Mouse (Mus musculus): ENCODE results near the gene Crocc2. TPM values are rescaled to one million over a fixed set of nuclear protein-coding genes. Genes with fewer than 3 reads are reported as not detected.
A peak's percentile ranks its signal among the peaks of the same experiment; 100 is the strongest.

Crocc2 gene
- polyA plus RNA-seq, 1 experiment from 2014 or later = 0.19 TPM

DNA sequence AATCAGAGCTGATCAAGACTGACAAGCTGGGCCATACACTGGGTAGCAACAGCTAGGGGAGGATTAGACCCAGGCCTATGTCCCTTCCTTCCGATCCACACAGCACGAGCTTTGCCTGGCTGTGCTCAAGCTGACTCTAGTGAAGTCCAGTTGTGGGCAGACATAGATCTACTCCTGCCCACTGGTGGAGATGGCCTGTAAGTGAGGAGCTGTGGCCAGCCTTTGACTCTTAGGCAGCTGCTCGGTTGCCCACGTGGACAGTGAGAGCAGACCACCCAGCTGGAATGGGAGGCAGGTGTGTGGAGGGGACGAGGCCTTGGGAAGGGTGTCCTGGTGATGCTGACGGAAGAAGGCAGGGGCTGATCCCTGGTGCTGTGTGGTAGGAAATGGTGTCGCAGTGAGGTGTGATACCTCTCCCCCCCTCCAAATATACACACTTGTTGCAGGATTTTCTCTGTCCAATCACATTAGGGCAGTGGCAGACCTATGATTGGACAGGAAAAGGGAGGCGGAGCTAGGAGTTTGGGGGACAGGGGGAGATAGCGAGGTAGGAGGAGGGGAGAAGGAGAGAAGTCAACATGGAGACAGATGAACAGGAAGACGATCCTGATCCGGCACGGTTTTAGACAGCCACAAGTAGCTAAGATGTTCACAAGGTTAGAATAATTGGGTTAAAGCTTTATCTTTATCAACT, 37.9 kb downstream of the Crocc2 start:
- no peak overlapping the region for H3K4me2 ChIP-seq (replicated peaks)
- H3K27ac ChIP-seq = no peak overlapping the region
- ATAC-seq (ENCODE audit: low FRiP score, low read depth) = no peak
- H3K27me3 ChIP-seq (replicated peaks) = no peaks in the 10 kb centered on the region
- no peak overlapping the region for H3K4me3 ChIP-seq
- 62% methylated on average over 12 of the region's 12 CpGs for WGBS
- H3K4me1 ChIP-seq = peaks cover 9% of the 10 kb centered on the region
- no peaks in the 10 kb centered on the region for H3K36me3 ChIP-seq
- no peak overlapping the region for H3K9ac ChIP-seq
- H3K9me3 ChIP-seq = no peaks in the 10 kb centered on the region

- 92% methylated on average over 4 of the region's 4 CpGs for WGBS
- H3K27ac ChIP-seq = no peak overlapping the region
These were observed 39.1 kb downstream of the Crocc2 start for GRCm38 (mm10) chr1:93207536-93208064.

GRCm38 (mm10) chr1:93210213-93210641, 41.7 kb downstream of the Crocc2 start:
- H3K4me3 ChIP-seq = no peak overlapping the region
- H3K27me3 ChIP-seq (replicated peaks) = no peaks in the 10 kb centered on the region
- no peak overlapping the region for H3K4me2 ChIP-seq (replicated peaks)
- WGBS = 50% methylated on average over 9 of the region's 9 CpGs
- H3K27ac ChIP-seq = no peak overlapping the region
- no peaks in the 10 kb centered on the region for H3K36me3 ChIP-seq
- no peaks in the 10 kb centered on the region for H3K9me3 ChIP-seq
- peak; percentile 68 for ATAC-seq (ENCODE audit: low FRiP score, low read depth)
- H3K4me1 ChIP-seq = peaks cover 17% of the 10 kb centered on the region
- no peak overlapping the region for H3K9ac ChIP-seq

More at GRCm38 (mm10) chr1:93207536-93208064, 39.1 kb downstream of the Crocc2 start:
- Histone ChIP-seq H3K4me1 (peaks cover 11% of the 10 kb centered on the region), H3K9ac (no peak overlapping the region), H3K36me3 (no peaks in the 10 kb centered on the region), H3K27me3 (replicated peaks) (no peaks in the 10 kb centered on the region), H3K9me3 (no peaks in the 10 kb centered on the region), H3K4me2 (replicated peaks) (no peak overlapping the region), H3K4me3 (no peak overlapping the region)
- no peak for ATAC-seq (ENCODE audit: low FRiP score, low read depth)

DNA sequence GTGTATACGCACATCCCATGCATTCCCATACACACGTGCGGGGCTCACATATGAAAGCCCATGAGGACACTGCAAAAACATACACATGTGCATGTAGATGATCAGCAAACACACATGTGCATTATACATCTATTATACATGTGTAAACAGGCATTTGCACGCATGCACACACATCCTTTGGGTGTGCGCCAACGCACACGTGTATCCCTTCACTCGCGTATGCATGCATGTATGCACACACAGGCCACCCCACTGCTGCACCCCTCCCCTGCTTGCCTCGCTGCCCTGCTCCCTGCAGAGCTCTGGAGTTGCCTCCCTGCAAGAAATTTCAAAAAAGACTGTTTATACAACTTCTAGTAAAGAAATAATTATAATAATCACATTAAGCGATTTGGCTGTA, 42.5 kb downstream of the Crocc2 start:
- WGBS = 84% methylated on average over 11 of the region's 11 CpGs
- no peak overlapping the region for H3K4me3 ChIP-seq
- no peak overlapping the region for H3K4me2 ChIP-seq (replicated peaks)
- H3K27ac ChIP-seq = no peak overlapping the region
- no peaks in the 10 kb centered on the region for H3K9me3 ChIP-seq
- ATAC-seq (ENCODE audit: low FRiP score, low read depth) = no peak
- H3K4me1 ChIP-seq = peaks cover 17% of the 10 kb centered on the region
- no peak overlapping the region for H3K9ac ChIP-seq
- H3K27me3 ChIP-seq (replicated peaks) = no peaks in the 10 kb centered on the region
- H3K36me3 ChIP-seq = no peaks in the 10 kb centered on the region

DNA sequence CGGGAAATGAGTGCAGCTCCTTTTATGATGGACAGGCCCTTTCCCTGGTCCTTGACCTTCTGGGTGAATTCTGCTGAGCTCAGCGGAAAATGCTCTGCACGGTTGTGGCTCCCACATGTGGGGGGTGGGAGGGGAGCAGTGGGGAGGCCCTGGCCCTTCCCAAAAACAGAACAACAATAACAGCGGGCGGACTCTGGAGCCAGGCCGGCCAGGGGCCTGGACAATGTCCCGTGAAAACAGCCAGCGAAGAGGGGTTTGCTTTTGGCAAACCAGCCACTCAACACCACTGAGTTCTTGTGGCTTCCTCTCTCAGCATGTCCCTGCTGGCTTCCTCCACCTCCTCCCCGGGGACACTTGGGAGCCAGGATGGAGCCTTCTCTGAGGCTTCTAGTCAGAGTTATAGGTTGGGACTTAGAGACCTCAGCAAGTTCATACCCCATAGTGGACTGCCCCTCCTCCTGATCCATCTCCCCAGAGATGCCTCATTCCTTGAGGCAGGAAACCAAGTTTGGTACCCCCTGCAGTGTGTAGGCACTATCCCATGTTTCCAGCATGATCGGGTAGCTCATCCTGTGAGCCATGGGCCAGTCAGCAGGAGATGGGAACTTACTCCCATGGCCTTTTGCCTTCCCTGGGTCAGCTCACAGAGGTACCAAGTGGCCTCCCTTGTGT, 43.2 kb downstream of the Crocc2 start:
- H3K4me2 ChIP-seq (replicated peaks) = no peak overlapping the region
- H3K4me3 ChIP-seq = no peak overlapping the region
- ATAC-seq (ENCODE audit: low FRiP score, low read depth) = no peak
- WGBS = 53% methylated on average over 10 of the region's 10 CpGs
- H3K27ac ChIP-seq = no peak overlapping the region
- H3K9ac ChIP-seq = no peak overlapping the region
- H3K36me3 ChIP-seq = no peaks in the 10 kb centered on the region
- H3K4me1 ChIP-seq = peaks cover 17% of the 10 kb centered on the region
- no peaks in the 10 kb centered on the region for H3K9me3 ChIP-seq
- H3K27me3 ChIP-seq (replicated peaks) = no peaks in the 10 kb centered on the region

- Histone ChIP-seq H3K4me2 (replicated peaks) (no peak overlapping the region), H3K4me3 (no peak overlapping the region), H3K9ac (no peak overlapping the region), H3K9me3 (no peaks in the 10 kb centered on the region), H3K27me3 (replicated peaks) (no peaks in the 10 kb centered on the region), H3K27ac (no peak overlapping the region), H3K4me1 (peaks cover 21% of the 10 kb centered on the region), H3K36me3 (no peaks in the 10 kb centered on the region)
- 83% methylated on average over 7 of the region's 7 CpGs for WGBS
- ATAC-seq (ENCODE audit: low FRiP score, low read depth) = no peak
These were observed 43.9 kb downstream of the Crocc2 start for GRCm38 (mm10) chr1:93212441-93212840.

- H3K4me1 ChIP-seq = peaks cover 21% of the 10 kb centered on the region
- no peak overlapping the region for H3K9ac ChIP-seq
- H3K4me2 ChIP-seq (replicated peaks) = no peak overlapping the region
- H3K9me3 ChIP-seq = no peaks in the 10 kb centered on the region
- H3K27me3 ChIP-seq (replicated peaks) = no peaks in the 10 kb centered on the region
- no peak overlapping the region for H3K27ac ChIP-seq
- no peak for ATAC-seq (ENCODE audit: low FRiP score, low read depth)
- H3K36me3 ChIP-seq = no peaks in the 10 kb centered on the region
- 29% methylated on average over 5 of the region's 5 CpGs for WGBS
- H3K4me3 ChIP-seq = no peak overlapping the region
These were observed 46.1 kb downstream of the Crocc2 start for GRCm38 (mm10) chr1:93214612-93215011.

- Histone ChIP-seq H3K36me3 (no peaks in the 10 kb centered on the region), H3K9me3 (no peaks in the 10 kb centered on the region), H3K27me3 (replicated peaks) (no peaks in the 10 kb centered on the region), H3K27ac (no peak overlapping the region), H3K4me2 (replicated peaks) (no peak overlapping the region), H3K4me1 (peaks cover 9% of the 10 kb centered on the region), H3K9ac (no peak overlapping the region), H3K4me3 (no peak overlapping the region)
- 65% methylated on average over 9 of the region's 9 CpGs for WGBS
- no peak for ATAC-seq (ENCODE audit: low FRiP score, low read depth)
These were observed 48.4 kb downstream of the Crocc2 start for GRCm38 (mm10) chr1:93216839-93217497.

DNA sequence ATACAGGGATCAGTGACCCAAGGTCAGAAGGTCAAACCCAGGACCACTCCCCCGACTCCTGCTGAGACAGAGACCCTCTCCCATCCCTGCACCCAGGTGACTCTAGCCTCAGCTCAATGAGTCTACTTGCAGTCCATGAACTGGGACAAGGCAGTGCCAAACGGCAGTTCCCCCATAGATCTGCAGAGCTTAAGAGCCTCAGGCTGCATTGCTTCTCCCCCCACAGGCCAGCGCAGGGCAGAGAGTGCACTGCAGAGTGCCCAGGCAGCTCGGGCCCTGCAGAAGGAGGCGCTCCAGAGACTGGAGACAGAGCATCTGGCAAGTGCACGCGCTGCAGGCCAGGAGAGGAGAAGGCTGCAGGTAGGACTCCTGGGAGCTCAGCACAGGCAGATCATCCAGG, 49.0 kb downstream of the Crocc2 start:
- H3K27ac ChIP-seq = no peak overlapping the region
- H3K9me3 ChIP-seq = no peaks in the 10 kb centered on the region
- no peaks in the 10 kb centered on the region for H3K36me3 ChIP-seq
- WGBS = 51% methylated on average over 7 of the region's 7 CpGs
- peaks cover 9% of the 10 kb centered on the region for H3K4me1 ChIP-seq
- no peak overlapping the region for H3K4me2 ChIP-seq (replicated peaks)
- no peaks in the 10 kb centered on the region for H3K27me3 ChIP-seq (replicated peaks)
- no peak for ATAC-seq (ENCODE audit: low FRiP score, low read depth)
- H3K9ac ChIP-seq = no peak overlapping the region
- no peak overlapping the region for H3K4me3 ChIP-seq

GRCm38 (mm10) chr1:93220776-93221175, 52.3 kb downstream of the Crocc2 start:
- Histone ChIP-seq H3K9ac (no peak overlapping the region), H3K9me3 (no peaks in the 10 kb centered on the region), H3K4me3 (no peak overlapping the region), H3K27me3 (replicated peaks) (0 out of 2 replicates have a peak, but pooled peaks cover 6% of the 10 kb centered on the region), H3K27ac (no peak overlapping the region), H3K36me3 (no peaks in the 10 kb centered on the region), H3K4me2 (replicated peaks) (no peak overlapping the region), H3K4me1 (peaks cover 11% of the 10 kb centered on the region)
- no peak for ATAC-seq (ENCODE audit: low FRiP score, low read depth)
- 70% methylated on average over 7 of the region's 7 CpGs for WGBS

GRCm38 (mm10) chr1:93223972-93224371, 55.4 kb downstream of the Crocc2 start:
- ATAC-seq (ENCODE audit: low FRiP score, low read depth) = no peak
- Histone ChIP-seq H3K4me1 (peaks cover 10% of the 10 kb centered on the region), H3K9me3 (no peaks in the 10 kb centered on the region), H3K27ac (no peak overlapping the region), H3K4me3 (no peak overlapping the region), H3K27me3 (replicated peaks) (0 out of 2 replicates have a peak, but pooled peaks cover 6% of the 10 kb centered on the region), H3K4me2 (replicated peaks) (no peak overlapping the region), H3K36me3 (no peaks in the 10 kb centered on the region), H3K9ac (no peak overlapping the region)
- WGBS = 8% methylated on average over 18 of the region's 18 CpGs

- Histone ChIP-seq H3K4me1 (peaks cover 10% of the 10 kb centered on the region), H3K4me2 (replicated peaks) (no peak overlapping the region), H3K27ac (no peak overlapping the region), H3K9me3 (no peaks in the 10 kb centered on the region), H3K4me3 (no peak overlapping the region), H3K27me3 (replicated peaks) (0 out of 2 replicates have a peak, but pooled peaks cover 6% of the 10 kb centered on the region), H3K9ac (no peak overlapping the region), H3K36me3 (no peaks in the 10 kb centered on the region)
- no peak for ATAC-seq (ENCODE audit: low FRiP score, low read depth)
- 43% methylated on average over 4 of the region's 4 CpGs for WGBS
These were observed 56.7 kb downstream of the Crocc2 start for GRCm38 (mm10) chr1:93225226-93225625.
